ENCODE assay signal across 26 mouse cellular contexts in the genomic region with DNA sequence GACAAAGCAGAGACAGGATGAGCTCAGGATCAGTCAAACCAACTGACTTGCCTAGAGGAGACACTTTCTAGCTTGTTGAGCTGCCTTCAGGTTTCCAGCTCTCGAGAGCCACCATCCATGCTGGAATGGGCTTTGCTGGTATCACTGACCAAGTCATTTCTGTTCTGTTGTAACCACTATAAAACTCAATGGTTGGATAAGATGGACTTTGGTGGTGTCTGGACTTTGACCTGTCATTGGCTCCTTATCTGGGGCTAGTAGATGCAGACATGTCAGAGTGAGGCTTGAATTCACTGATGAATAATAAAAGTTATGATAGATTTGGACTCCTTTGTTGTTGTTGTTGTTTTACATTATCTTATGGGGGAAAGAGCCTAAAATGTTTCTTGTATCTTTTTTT. TPM values are rescaled to one million over a fixed set of nuclear protein-coding genes. Genes with fewer than 3 reads are reported as not detected.
"Had no signal": no experiment of that assay in that cellular context is flagged by ENCODE, and none has a peak within 500 bp of the region (broad histone marks: within the 10 kb centered on the region; RNA-seq: fewer than 3 reads in every experiment).

No protein-coding gene starts in this region.

- H3K27me3 ChIP-seq: heart, embryonic 12.5 days; hindbrain, embryonic 12.5 days; kidney, embryonic 15.5 days; limb, embryonic 13.5 days; limb, embryonic 15.5 days had no signal

- H3K4me2 ChIP-seq: heart, embryonic 12.5 days; hindbrain, embryonic 12.5 days; hindbrain, embryonic 14.5 days; kidney, embryonic 15.5 days; limb, embryonic 13.5 days; limb, embryonic 15.5 days; liver, embryonic 12.5 days had no signal

- H3K4me1 ChIP-seq: liver, embryonic 12.5 days had no signal

- H3K9ac ChIP-seq: forebrain, postnatal 0 days; heart, embryonic 12.5 days; hindbrain, embryonic 12.5 days; hindbrain, embryonic 14.5 days; kidney, embryonic 15.5 days; limb, embryonic 13.5 days; limb, embryonic 15.5 days; liver, embryonic 12.5 days; liver, embryonic 14.5 days had no signal

- DNase-seq: forebrain, postnatal 0 days; gastrocnemius, postnatal 10 days; gastrocnemius, postnatal 25 days; heart, adult 2 months; heart, postnatal 10 days; heart, postnatal 36 days; kidney, adult 11 months; kidney, adult 2 months; kidney, adult 9 months; kidney, postnatal 14 days; kidney, postnatal 36 days had no signal

- H3K9me3 ChIP-seq: heart, embryonic 12.5 days; hindbrain, embryonic 10.5 days; hindbrain, embryonic 12.5 days; kidney, embryonic 15.5 days; limb, embryonic 13.5 days; limb, embryonic 15.5 days; liver, embryonic 12.5 days had no signal

- H3K27ac ChIP-seq: heart, adult 2 months; hindbrain, embryonic 10.5 days; hindbrain, embryonic 12.5 days; hindbrain, embryonic 14.5 days; kidney, embryonic 15.5 days; kidney, postnatal 0 days; layer of hippocampus, adult 2 months; left cerebral cortex, adult 2 months; limb, embryonic 13.5 days; limb, embryonic 15.5 days; liver, embryonic 12.5 days; liver, embryonic 14.5 days had no signal

- ATAC-seq: forebrain, postnatal 0 days; hindbrain, embryonic 16.5 days; inflammation-experienced regulatory T-cells, adult 6 months; liver, embryonic 12.5 days had no signal

- H3K4me3 ChIP-seq: heart, adult 2 months; heart, embryonic 12.5 days; hindbrain, embryonic 10.5 days; hindbrain, embryonic 12.5 days; kidney, embryonic 15.5 days; layer of hippocampus, adult 2 months; left cerebral cortex, adult 2 months; limb, embryonic 13.5 days; limb, embryonic 15.5 days; liver, embryonic 12.5 days had no signal

- H3K36me3 ChIP-seq: heart, embryonic 12.5 days; hindbrain, embryonic 10.5 days; hindbrain, embryonic 12.5 days; kidney, embryonic 15.5 days; limb, embryonic 13.5 days; limb, embryonic 15.5 days; liver, embryonic 12.5 days had no signal

RNA-seq across cellular contexts. Expression of gene Wipf3, which starts 44.6 kb away (rescaled TPM):
- total RNA-seq: granulocyte monocyte progenitor cell, adult 5-6 weeks had no signal
